Mouse (Mus musculus) left cerebral cortex, postnatal 4 days (tissue): ENCODE measurements around the gene Mapk8ip2. TPM values are rescaled to one million over a fixed set of nuclear protein-coding genes. Genes with fewer than 3 reads are reported as not detected.
A peak's percentile ranks its signal among the peaks of the same experiment; 100 is the strongest.

Source experiments
- DNase-seq: peaks from one replicate; pipeline ENCODE4 v3.0.0-alpha.2; 2022
- intact Hi-C: fragments of 180-260 bp; cut with DNase I; formaldehyde crosslinking; loops from one replicate; pipeline ENCODE4 v1.15.1; 2025
- total RNA-seq, 2 experiments: library from RNA; stranded (reverse); gene quantifications; 2 replicates each; pipeline ENCODE4 v1.2.3; 2021

The Mapk8ip2 gene
- total RNA-seq, 2 experiments from 2014 or later, result 155 to 170 TPM

DNA sequence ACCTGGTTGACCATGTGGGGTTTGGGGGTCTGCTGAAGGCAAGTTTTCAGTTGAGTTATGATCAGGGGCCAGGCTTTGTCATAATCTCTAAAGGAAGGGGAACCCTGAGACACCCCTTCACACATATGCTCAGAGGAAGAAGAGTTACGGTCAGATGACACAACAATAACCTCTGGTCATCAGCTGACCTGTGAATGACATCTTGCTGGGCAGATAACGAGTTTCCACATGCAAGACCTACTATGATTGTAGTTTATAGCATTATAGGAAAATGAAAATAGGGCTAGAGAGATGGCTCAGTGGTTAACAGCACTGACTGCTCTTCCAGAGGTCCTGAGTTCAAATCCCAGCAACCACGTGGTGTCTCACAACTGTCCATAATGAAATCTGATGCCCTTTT, 24.9 kb downstream of the Mapk8ip2 start:
- intact Hi-C loops, result no loop called here

DNA sequence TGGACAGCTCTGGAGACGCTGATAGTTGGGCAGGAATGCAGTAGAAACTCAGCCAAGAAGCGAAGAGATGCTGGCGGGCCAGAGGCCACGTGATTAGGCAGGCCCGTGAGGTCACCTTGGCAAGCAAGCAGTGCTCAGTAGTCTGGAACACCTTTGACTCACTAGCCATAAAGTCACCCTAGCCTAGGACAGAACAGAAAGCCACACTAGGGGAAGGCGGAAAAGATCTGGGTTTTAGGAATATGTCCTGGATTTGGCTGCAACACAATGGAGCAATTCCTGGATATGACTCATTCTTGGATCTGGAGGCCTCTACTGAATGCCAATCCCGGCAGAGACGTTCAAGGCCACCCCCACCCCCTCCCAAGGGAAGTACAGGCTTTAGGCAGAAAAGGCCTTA, 26.9 kb downstream of the Mapk8ip2 start:
- no peak for DNase-seq
- intact Hi-C loops, result no loop called here

More for the DNA sequence above, 24.9 kb downstream of the Mapk8ip2 start:
- DNase-seq, result no peak

DNA sequence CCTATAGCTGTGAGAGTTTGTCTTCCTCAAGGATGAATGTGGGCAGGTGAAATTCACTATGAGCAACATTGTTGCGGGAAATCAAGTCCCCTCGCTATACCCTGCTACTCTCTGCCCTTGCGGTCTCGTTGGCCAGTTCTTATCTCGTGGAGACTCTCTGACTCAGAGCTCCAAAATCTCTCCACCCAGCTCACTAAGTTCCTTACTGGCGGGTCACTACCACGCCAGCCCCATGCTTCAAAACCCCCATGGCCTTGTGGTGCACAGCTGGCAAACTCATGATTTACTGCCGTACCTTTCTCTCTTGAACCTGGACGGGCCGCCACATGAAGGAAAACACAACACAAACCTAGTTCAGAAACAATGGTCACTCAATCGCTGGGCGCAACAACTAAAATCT, 34.5 kb downstream of the Mapk8ip2 start:
- intact Hi-C loops, result no loop called here

DNA sequence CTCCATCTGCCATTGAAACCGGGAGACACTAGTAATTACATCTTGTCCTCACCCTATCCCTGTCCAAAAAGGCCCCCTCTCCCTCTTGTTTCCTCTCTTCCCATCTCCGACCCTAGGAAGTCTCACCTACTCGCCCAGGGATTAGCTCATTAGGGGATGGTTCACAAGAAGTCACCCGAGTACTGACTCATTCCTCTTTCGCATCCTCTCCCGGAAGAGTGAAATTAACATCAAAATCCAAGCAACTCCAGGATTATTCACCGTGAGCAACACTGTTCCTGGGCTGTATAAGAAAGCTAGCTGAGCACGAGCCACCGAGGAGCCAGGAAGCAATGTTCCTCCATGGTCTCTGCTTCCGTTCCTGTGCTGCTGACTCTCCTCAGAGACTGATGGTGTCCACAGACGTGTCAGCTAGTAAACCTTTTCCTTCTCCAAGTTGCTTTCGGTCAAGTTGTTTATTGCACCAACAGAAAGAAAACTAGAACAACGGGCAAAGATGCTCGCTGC, 35.0 kb downstream of the Mapk8ip2 start:
- DNase-seq, result no peak
- intact Hi-C loops, result no loop called here

More for the DNA sequence above, 34.5 kb downstream of the Mapk8ip2 start:
- no peak for DNase-seq

DNA sequence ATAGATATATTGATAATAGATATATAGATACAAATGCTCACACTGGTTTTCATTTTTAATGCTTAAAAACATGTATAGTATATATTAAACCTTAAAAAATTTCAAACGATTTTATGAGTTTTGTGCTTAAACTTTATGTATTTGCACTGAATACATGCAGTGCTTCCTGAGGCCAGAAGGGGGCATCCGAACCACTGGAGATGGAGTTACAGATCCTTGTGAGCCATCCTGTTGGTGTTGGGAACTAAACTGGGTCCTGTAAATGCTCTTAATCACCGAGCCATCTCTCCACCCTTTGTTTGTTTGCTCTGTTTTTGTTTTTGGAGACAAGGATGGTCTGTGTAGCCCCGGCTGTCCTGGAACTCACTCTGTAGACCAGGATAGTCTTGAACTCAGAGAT, 41.3 kb downstream of the Mapk8ip2 start:
- intact Hi-C loops, result no loop called here

DNA sequence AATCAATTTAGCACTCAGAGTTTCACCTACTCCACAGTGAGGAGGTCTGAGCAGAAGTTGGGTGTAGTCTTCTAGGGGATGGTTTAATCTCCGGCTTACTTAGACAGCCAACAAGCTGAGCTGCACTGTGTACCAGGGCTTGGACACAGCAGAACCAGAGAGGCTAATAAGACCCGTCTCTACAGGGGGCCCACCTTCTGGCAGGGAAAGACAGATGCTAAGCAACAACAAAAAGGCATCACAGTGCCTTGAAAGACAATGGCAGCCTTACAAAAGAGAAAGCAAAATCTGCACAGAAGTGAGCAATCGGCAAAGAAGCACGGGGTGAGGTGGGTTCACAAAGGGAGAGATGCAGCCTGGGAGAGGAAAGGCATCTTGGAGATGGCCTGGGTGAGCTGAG, 42.4 kb downstream of the Mapk8ip2 start:
- intact Hi-C loops, result no loop called here
- peak; percentile 42 for DNase-seq

More for the DNA sequence above, 41.3 kb downstream of the Mapk8ip2 start:
- DNase-seq, result no peak

DNA sequence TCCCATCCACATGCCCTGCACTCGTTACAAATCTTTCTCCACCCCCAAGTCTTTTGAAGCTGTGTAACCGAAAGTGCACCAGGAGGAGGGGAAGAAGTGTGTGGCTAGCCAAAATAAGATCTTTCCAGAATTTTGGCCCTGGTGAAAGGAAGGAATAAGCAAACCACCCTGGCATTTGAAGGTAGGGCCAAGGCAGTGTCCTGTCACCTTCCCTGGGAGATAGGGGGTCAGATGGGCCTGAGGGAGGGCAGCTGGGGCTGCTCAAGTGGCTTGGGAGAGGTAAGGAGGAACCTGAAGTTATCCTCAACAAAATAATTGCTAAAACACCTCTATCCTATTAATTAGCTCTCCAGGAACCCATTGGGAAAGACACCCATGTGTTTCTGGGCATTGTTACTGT, 43.1 kb downstream of the Mapk8ip2 start:
- DNase-seq, result no peak
- intact Hi-C loops, result no loop called here

DNA sequence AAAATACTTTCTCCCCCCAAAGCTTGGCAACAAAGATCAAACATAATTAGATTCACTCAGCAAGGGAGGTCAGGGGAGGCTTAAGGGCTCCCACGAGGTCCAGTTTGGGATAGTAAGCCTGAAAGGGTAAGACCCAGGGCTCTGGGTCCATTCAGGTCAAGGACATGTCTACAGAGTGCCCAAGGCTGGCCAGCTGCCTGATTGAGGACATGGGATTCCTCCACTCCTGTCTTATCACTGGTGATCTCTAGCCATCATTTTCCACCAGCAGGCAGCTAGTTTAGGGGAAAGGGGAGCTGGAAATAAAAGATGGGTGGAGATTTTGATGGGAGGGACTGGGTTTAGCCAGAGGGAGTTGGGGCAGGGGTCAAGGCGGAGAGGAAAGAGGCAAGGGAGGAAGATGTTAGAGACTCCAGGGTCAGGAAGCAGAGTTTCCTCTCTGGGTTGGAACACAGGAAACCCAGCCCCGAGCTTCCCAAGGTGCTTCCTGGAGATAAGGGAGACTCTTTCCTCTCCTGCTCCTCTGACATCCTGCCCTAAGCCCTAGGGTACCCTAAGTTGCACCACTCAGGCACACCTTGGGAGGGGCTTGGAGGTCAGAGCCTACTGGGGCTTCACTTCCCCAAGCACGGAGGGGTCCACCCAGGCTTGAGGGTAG, 43.8 kb downstream of the Mapk8ip2 start:
- intact Hi-C loops, result no loop called here
- DNase-seq, result no peak

DNA sequence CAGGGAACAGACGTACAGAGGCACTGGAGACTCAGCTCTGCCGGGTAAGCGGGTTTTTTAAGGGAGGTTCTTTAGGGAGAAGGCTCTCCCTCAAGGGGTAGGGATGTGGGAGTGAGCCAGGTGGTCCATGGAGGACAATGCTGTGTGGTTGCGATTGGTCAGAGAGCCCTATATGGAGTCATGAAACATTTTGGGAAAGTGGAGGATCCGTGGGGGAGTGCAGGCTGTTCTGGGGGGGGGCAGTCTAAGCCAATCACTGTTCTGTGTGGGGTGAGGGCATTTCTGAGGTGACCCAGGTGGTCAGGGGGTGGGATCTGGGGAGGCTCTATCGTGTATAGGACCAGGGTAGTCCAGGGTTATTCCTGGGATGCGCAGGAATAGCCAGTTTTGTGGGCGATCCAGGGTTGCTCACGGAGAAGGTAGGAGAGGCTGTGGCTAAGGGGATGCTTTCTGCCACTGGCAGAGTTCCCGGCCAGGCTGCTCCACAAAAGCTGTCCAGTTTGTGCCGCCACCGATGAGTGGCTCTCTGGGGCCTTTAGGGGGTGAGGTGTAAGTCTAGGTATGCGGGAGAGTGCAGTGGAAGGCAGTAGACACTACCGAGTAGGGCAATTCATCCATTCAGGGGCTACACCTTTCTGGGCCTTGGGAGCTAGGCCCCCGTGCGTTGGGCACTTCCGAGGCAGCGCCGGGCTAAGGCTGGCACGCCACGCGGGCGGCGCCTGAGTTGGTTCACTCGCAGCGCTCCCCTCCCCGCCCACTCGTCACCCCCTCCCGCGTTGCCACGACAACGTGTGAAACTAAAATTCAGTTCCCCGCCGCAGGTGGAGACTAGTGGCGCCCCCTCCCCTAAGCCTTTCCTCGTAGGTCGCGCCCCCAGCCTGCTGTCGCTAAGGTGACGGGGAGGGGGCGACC, 44.6 kb downstream of the Mapk8ip2 start:
- intact Hi-C loops, result no loop called here
- DNase-seq, result peak; percentile 70

DNA sequence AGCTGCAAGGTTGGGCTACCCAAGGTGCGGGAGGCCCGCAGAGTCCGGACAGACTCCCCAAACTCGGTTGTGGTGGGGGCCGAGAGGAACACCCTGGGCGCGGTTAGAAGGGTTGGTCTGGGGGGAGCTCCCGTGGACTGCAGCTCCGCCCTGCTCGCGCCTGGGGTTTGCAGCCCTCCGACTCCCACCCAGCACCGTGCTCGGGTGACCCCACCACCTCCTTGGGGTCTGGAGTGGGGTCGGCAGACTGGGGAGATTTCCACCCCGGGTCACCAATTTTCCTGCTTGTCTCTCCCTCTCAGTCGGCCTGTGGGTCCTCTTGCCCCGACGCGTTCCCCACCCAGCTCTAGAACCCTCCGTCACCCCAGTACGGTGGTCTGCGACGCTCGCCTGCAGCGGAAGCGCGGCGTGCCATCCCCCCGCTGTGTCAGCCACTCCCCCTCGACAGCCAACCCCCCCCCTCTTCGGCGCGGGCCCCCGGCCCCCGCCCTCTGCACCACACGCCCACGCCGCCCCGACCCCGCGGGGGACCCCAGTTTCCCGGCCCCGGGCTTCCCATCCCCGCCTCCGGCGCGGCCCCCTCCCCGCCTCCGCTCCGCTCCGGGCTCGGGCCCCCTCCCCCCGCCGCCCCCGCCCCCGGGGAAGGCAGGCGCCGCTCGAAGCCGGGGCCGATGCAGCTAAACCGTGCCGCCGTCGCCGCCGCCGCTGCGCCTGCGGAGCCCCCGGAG, 45.4 kb downstream of the Mapk8ip2 start, which contains the start of gene Shank3:
Gene Shank3 (plus strand): TSS at position 663 of the 728 bp plus-strand sequence.
- intact Hi-C loops, result no loop called here
- peak; percentile 51 for DNase-seq

DNA sequence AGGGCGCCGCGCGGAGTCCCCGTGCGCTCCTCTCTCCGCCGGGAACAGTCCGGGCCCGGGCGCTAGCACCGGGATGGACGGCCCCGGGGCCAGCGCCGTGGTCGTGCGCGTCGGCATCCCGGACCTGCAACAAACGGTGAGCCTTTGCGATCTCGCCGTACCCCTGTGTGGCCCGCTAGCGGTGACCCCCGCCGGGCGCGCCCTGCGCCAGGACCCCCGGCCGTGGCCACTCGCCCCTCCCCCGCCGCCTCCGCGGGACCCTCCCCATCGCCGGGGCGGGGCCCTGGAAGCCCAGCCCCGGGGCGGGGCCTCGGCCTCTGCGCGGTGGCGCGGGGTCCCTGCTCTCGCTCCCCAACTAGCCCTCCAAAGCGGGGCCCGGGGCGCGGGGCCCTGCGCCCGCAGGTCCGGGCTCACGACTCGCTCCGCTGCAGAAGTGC, 46.1 kb downstream of the Mapk8ip2 start:
- intact Hi-C loops, result no loop called here

DNA sequence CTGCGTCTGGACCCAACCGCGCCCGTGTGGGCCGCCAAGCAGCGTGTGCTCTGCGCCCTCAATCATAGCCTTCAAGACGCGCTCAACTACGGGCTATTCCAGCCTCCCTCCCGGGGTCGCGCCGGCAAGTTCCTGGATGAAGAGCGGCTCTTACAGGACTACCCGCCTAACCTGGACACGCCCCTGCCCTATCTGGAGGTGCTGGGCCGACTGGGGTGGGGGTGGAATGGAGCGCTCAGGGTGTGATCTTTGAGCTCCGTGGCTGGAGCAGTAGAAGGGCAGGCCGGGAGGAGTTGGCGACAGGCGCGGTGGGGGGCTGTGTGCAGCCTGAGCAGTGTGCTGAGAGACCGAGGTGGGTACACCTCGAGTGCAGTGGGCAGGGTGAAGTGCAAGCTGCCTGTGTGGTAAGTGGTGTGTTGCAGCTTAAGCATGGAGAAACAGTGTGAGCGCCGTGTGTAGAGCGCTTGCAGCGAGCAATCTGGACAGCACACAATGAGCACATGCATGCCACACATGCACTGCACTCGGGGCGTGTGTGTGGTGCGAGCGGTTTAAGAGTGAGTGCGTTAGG, 46.6 kb downstream of the Mapk8ip2 start:
- intact Hi-C loops, result no loop called here
- DNase-seq, result peak; percentile 37

More for the DNA sequence above, 46.1 kb downstream of the Mapk8ip2 start:
- DNase-seq, result peak; percentile 76

DNA sequence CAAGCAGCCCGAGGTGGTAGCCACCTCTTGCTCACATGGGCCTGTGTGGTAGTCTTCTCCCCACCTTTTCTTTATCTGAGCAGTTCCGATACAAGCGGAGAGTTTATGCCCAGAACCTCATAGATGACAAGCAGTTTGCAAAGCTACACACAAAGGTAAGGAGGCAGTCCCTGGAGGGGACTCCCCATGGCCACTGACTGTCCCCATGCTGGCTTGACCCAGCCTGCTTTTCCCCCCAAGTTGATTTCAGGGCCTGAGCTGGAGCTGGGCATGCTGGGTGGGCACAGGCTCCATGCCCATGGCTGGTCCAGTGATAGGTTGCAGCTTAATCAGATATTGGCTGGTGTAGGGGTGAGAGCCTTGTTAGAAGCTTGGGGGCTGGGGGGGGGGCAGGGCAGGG, 47.6 kb downstream of the Mapk8ip2 start:
- DNase-seq, result no peak
- intact Hi-C loops, result no loop called here

DNA sequence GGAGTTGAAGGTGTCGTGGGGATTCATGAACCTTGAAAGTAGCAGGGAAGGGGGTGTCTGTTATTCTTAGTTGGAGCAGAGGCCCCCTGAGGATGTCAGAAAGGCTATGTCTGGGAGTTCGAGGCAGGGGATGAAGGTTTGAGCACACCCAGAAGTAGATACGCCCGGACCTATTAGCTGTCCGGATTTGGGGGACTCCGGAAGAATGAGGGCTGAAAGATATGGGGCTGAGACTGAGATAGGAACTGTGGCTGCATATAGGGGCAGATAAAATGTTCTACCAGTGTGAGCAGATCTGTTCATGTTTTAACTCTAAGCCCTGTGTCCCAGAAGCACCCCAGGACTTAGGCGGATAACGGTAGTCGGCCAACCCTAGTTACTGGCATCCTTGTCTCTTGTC, 51.1 kb downstream of the Mapk8ip2 start:
- no peak for DNase-seq
- intact Hi-C loops, result no loop called here

DNA sequence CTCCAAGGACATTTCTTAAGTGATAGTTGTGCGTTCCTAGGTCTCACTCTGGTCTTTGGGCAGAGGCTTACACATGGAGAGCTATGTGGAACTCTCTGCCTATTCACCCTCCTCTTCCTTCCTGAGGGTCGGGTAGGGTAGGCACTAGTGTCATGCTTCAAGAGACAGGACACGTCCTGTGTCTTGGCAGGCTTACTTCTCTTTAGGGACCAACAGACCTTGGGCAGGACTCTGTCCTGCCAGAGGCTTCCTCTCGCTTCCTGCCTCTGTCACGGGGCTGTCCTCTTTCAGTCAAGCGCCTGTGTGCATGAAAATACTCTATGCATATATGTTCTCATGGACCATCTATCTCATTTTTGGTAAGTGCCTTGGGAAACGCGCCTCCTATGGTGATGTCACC, 54.0 kb downstream of the Mapk8ip2 start:
- intact Hi-C loops, result no loop called here
- no peak for DNase-seq

DNA sequence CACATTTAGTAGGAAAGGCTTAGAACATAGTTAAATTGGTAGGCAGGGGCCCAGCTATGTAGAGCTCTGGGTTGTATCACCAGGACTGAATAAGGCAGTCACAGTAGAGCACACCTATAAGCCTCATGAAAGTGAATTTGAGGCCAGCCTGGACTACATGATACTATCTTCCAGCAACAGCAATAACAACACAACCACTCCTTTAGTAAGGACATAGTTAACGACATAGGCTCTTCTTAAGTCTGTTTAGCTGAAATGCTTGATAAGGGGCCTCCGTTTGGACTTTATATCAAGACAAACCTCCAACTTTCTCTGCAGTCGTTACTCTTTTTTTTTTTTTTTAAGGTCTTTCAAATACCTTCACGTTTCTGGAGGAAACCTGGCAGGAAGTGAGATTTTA, 59.0 kb downstream of the Mapk8ip2 start:
- intact Hi-C loops, result no loop called here

More for the DNA sequence above, 59.0 kb downstream of the Mapk8ip2 start:
- no peak for DNase-seq
